Mouse (Mus musculus) ovary, postnatal 14 days (tissue): ENCODE data around the gene Dffa.

ENCODE experiments used
- DNase-seq: peaks from one replicate; pipeline ENCODE4 v3.0.0; 2022; ENCODE audit warnings: low spot score

Gene Dffa

GRCm38 (mm10) chr4:149103875-149104561 lies at the start of gene Dffa:
Gene Dffa (plus strand): TSS chr4:149104146.
- DNase-seq: peak; percentile 86

- no peak for DNase-seq
These were observed 48.1 kb upstream of the Dffa start for GRCm38 (mm10) chr4:149055847-149056246.

- no peak for DNase-seq
These were observed 47.0 kb upstream of the Dffa start for GRCm38 (mm10) chr4:149056957-149057356.

GRCm38 (mm10) chr4:149057470-149057869 lies 46.5 kb upstream of the Dffa start:
- no peak for DNase-seq

GRCm38 (mm10) chr4:149058298-149058697 lies 45.6 kb upstream of the Dffa start:
- no peak for DNase-seq

GRCm38 (mm10) chr4:149059713-149060112 lies 44.2 kb upstream of the Dffa start:
- no peak for DNase-seq

GRCm38 (mm10) chr4:149060621-149061431 lies 43.1 kb upstream of the Dffa start:
- no peak for DNase-seq

GRCm38 (mm10) chr4:149061432-149061718 lies 42.6 kb upstream of the Dffa start:
- no peak for DNase-seq

- no peak for DNase-seq
These were observed 41.3 kb upstream of the Dffa start for GRCm38 (mm10) chr4:149062406-149063318.

GRCm38 (mm10) chr4:149064061-149064854 lies 39.7 kb upstream of the Dffa start:
- DNase-seq: no peak

GRCm38 (mm10) chr4:149066672-149067551 lies 37.0 kb upstream of the Dffa start:
- no peak for DNase-seq

GRCm38 (mm10) chr4:149075073-149075472 lies 28.9 kb upstream of the Dffa start:
- no peak for DNase-seq

- peak; percentile 43 for DNase-seq
These were observed 27.9 kb upstream of the Dffa start for GRCm38 (mm10) chr4:149075871-149076575.

- DNase-seq: no peak
These were observed 25.7 kb upstream of the Dffa start for GRCm38 (mm10) chr4:149078261-149078660.

- no peak for DNase-seq
These were observed 24.3 kb upstream of the Dffa start for GRCm38 (mm10) chr4:149079629-149080028.

GRCm38 (mm10) chr4:149080111-149080510 lies 23.8 kb upstream of the Dffa start:
- DNase-seq: no peak

GRCm38 (mm10) chr4:149081528-149081927 lies 22.4 kb upstream of the Dffa start:
- DNase-seq: peak; percentile 47

GRCm38 (mm10) chr4:149085381-149085780 lies 18.6 kb upstream of the Dffa start:
- DNase-seq: no peak

GRCm38 (mm10) chr4:149091364-149091763 lies 12.6 kb upstream of the Dffa start:
- DNase-seq: no peak

- no peak for DNase-seq
These were observed 6.0 kb upstream of the Dffa start for GRCm38 (mm10) chr4:149097956-149098355.
